Mouse (Mus musculus) brain, embryonic 14.5 days (tissue): ENCODE results near the gene Crtc2.

Experiments
- CTCF ChIP-seq: fragments of 200-500 bp; IDR thresholded peaks from 2 replicates; pipeline ENCODE4 v1.5.1; 2012; ENCODE audit warnings: inconsistent platforms, mild to moderate bottlenecking, moderate library complexity, borderline replicate concordance; ENCODE audit not compliant: insufficient read depth, insufficient read length; ENCODE audit errors: extremely low read depth
- POLR2A ChIP-seq: fragments of 200-500 bp; IDR thresholded peaks from 2 replicates; pipeline ENCODE4 v1.6.1; 2012; ENCODE audit warnings: mild to moderate bottlenecking, inconsistent platforms, borderline replicate concordance; ENCODE audit not compliant: poor library complexity, insufficient read depth, insufficient read length, severe bottlenecking; ENCODE audit errors: extremely low read depth

- TF ChIP-seq POLR2A (no peak), CTCF (no peak)
These were observed 38.1 kb upstream of the Crtc2 start for GRCm38 (mm10) chr3:90215825-90216380.
